Mouse (Mus musculus) brain, embryonic 18.5 days (tissue): ENCODE data around the gene Ahcyl2.
"Not testable (repeated sequence)": the region's sequence is repeated elsewhere in the genome, so short reads cannot be mapped to it uniquely, and the experiment has no call there.

Experiments
- DNase-seq: peaks from one replicate; pipeline ENCODE4 v3.0.0-alpha.2; 2012; ENCODE audit warnings: low read depth, low spot score

Gene Ahcyl2

GRCm38 (mm10) chr6:29767813-29768660 is at the start of gene Ahcyl2:
Gene Ahcyl2, plus strand, starts transcription at chr6:29768011.
- peak; percentile 97 for DNase-seq

GRCm38 (mm10) chr6:29718894-29719329 is 48.9 kb upstream of the Ahcyl2 start:
- DNase-seq = no peak

- DNase-seq = no peak
Measured at GRCm38 (mm10) chr6:29721890-29722289, 45.9 kb upstream of the Ahcyl2 start.

DNA sequence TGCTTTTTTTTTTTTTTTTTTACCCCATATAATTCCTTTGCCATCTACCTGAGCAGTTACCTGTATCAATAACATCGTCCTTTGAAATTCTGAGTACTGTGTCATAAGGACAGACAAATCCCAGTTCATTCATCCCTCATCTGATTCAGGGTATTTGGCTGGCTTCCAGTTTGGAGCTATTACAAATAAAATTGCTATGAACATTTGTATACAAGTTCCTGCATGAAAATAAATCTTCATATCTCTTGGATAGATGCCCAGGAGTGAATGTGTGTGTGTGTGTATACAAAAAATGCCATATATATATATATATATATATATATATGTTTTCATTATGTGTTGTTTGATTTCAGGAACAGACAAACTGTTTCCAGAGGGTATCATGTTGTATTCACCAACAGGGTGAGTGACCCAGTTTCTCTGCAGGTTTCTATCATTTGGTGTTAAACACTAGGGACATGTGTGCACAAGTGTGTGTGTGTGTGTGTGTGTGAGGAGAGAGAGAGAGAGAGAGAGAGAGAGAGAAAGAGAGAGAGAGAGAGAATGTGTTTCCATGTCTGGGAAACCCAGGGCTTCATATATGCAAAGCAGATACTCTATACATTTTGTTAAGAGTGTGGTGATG is 41.1 kb upstream of the Ahcyl2 start:
- DNase-seq = no peak

GRCm38 (mm10) chr6:29728035-29728434 is 39.8 kb upstream of the Ahcyl2 start:
- DNase-seq = no peak

- no peak for DNase-seq
Measured at GRCm38 (mm10) chr6:29729491-29729890, 38.3 kb upstream of the Ahcyl2 start.

DNA sequence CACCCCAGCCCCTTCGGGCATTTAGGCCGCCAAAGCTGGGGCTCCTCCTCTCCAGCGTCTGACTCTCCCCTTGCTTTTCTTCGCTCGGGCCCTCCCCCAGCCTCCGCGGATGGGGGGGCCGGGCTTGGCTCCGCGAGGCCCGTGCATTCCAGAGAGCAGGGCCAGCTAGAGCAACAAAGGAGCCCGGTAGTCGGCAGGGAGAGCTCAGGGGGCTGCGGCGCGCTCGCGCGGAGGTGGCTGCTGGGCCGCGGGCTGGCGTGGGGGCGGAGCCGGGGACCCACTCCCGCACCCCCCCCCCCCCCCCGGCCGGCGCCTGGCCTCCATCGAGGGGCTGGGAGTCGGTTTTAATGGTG is 32.5 kb upstream of the Ahcyl2 start, which contains the start of gene Smo:
Gene Smo, plus strand, starts transcription at position 168 of the 353 bp plus-strand sequence.
- DNase-seq = no peak

DNA sequence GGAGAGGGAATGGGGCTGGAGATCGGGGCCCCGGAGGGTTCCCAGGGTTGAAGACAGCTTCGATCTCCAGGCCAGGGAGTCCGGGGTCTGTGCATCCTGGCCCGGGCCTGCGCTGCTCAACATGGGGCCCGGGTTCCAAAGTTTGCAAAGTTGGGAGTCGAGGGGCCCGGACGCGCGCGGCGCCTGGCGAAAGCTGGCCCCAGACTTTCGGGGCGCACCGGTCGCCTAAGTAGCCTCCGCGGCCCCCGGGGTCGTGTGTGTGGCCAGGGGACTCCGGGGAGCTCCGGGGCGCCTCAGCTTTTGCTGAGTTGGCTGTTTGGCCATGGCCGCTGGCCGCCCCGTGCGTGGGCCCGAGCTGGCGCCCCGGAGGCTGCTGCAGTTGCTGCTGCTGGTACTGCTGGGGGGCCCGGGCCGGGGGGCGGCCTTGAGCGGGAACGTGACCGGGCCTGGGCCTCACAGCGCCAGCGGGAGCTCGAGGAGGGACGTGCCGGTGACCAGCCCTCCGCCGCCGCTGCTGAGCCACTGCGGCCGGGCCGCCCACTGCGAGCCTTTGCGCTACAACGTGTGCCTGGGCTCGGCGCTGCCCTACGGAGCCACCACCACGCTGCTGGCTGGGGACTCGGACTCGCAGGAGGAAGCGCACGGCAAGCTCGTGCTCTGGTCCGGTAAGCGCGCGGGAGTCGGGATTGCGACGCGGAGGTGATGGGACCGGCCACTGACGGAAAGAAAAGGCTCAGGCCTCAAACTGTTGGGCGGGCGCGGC is 31.9 kb upstream of the Ahcyl2 start:
- DNase-seq = no peak

- DNase-seq = no peak
Measured at GRCm38 (mm10) chr6:29736610-29737458, 31.0 kb upstream of the Ahcyl2 start.

- DNase-seq = no peak
Measured at GRCm38 (mm10) chr6:29751466-29752152, 16.2 kb upstream of the Ahcyl2 start.

DNA sequence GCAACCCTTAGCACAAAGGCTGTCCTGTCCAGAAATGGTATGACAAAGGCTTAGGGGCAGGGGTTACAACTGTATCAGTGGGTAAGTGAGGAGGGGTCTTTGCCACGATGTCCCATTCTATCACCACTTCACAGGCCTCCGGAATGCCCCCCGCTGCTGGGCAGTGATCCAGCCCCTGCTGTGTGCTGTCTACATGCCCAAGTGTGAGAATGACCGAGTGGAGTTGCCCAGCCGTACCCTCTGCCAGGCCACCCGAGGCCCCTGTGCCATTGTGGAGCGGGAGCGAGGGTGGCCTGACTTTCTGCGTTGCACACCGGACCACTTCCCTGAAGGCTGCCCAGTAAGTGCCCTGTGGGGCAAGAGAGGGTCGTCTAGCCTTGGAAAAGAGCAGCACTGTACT is 14.5 kb upstream of the Ahcyl2 start:
- DNase-seq = no peak

DNA sequence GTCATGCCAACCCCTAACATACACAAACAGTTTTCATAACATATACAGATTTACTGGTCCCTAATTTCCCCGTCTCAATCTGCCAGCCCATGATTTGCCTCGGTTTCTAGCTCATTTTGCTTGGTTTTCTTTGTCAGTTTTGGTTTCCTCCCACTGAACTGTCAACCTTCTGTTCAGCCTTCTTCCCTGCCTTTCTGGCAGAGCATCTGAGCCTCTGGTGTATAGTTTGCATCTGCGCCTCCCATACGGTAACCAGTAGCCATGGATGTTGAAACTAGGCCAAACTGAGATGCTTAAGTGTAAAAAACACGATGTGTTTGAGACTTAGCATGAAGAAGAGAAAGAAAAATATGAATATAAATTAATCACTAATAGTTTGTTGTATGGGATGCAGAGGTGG is 11.8 kb upstream of the Ahcyl2 start:
- no peak for DNase-seq

- DNase-seq = no peak
Measured at GRCm38 (mm10) chr6:29756476-29756875, 11.3 kb upstream of the Ahcyl2 start.

- no peak for DNase-seq
Measured at GRCm38 (mm10) chr6:29758417-29758816, 9.4 kb upstream of the Ahcyl2 start.

DNA sequence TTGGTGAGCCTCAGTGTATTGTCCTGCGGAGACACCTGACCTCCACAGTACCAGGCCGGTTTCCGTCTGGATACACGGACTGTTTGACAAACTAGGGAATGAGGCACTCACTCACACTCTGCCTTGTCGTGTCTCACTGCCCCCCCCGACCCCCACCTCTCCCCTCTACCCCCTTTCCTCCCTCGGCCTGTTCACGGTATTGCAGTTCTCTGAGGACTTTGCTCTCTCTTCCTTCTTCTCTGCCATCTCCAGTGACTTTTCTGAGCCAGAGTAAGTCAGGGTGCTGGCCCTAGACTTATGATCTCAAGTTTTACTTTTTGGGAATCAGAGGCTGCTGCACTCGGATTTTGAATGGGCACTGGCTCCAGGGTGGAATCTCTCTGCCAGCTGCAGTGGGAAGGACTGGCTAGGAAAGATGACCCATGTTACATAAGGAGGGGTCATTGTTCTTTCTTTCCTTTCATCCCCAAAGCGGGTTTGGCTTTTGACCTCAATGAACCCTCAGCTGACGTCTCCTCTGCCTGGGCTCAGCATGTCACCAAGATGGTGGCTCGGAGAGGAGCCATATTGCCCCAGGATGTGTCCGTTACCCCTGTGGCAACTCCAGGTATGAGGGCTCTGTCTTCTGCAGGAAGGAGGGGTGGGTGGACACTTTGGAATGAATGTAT is 8.7 kb upstream of the Ahcyl2 start:
- no peak for DNase-seq

DNA sequence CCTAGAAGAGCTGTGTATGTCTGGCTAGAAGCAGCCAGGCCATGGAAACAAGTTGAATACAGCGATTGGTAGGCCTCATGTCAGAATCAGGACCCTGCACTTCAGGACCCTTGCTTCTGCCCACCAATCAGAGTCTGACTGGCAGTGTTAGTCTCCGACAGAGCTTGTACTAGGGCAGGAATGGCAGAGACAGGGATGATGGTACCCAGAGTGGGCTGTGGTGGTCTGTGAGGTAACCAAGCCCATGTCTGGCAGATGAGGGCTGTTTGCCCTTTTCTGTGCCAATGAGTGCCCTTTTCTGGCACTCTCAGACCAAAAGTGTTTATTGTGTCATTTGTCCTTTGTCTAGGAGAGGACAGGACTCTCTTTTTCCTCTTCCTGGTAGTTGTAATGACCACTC is 7.4 kb upstream of the Ahcyl2 start:
- not testable (repeated sequence) for DNase-seq

GRCm38 (mm10) chr6:29761282-29761681 is 6.5 kb upstream of the Ahcyl2 start:
- DNase-seq = no peak

DNA sequence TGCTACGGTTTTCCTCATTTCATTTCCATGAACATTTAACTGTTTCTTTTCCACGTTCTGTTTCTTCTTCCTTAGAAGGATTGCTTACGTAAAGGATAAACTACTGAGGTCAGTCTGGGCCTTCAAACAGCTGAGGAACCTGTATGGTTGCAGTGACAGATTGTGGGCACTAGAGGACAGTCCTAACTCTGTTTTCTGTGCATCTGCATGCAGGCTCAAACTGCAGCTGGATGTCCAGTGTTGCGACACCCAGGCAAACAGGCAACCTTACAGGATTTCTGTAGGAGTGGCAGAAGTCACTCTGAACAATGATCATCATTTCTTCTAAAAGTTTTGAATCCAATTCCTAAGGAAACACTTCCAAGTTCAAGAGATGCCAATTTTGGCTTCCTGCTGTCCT is 5.3 kb upstream of the Ahcyl2 start:
- DNase-seq = no peak

GRCm38 (mm10) chr6:29766874-29767273 is 937 bp upstream of the Ahcyl2 start:
- no peak for DNase-seq

DNA sequence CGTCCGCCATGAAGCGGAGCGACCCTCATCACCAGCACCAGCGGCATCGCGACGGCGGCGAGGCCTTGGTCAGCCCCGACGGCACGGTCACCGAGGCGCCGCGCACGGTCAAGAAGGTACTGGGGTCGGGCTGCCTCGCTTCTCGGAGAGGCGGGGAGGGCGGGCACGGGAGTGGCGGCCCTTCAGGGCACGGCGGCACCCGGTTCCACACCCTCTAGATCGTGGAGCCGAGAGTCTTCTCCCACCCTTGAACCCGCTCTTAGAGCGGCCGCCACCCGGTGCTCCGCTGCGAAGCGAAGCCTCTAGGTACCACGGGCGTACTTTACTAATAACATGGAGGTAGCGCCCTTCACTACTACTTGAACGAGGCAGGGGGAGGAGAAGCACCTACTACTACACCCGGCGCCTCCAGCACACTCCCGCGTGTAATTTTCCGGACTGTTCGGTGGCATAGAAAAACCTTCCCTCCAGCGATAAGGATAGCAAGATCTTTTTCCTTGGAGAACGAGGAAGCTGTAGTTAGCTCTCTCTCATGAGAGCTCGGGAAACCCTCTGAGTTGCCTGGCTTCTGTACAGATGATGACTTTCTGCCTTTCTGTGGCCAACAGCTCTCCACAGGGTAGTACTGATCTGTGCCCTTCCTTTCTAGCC is 1.1 kb downstream of the Ahcyl2 start:
- no peak for DNase-seq
